Comparison of ENCODE assay signal across 23 mouse cellular contexts in genomic region chr5:111070361-111070760, GRCm38 (mm10).
DNase-seq lines count a peak whose midpoint lies in the region; ATAC-seq lines count a peak whose summit lies in the region.
"Had no signal": no experiment of that assay in that cellular context is flagged by ENCODE, and none has a peak within 500 bp of the region (broad histone marks: within the 10 kb centered on the region; RNA-seq: fewer than 3 reads in every experiment).

No protein-coding gene starts in this region.

- H3K36me3 ChIP-seq in forebrain, embryonic 10.5 days (replicated peaks): no peaks in the 10 kb centered on the region
- H3K36me3 ChIP-seq in forebrain, embryonic 11.5 days (ENCODE audit: control insufficient read depth, insufficient read depth, low read length): no peaks in the 10 kb centered on the region
- no peaks in the 10 kb centered on the region for H3K36me3 ChIP-seq in midbrain, embryonic 11.5 days (ENCODE audit: control insufficient read depth, insufficient read depth, low read length)
- H3K36me3 ChIP-seq in midbrain, embryonic 10.5 days: no peaks in the 10 kb centered on the region
- H3K36me3 ChIP-seq: embryonic facial prominence, embryonic 10.5 days; embryonic facial prominence, embryonic 12.5 days; G1E had no signal

- no peak overlapping the region for H3K4me2 ChIP-seq in forebrain, embryonic 11.5 days (ENCODE audit: low read depth, low read length, severe bottlenecking)
- H3K4me2 ChIP-seq in midbrain, embryonic 11.5 days: no peak overlapping the region
- H3K4me2 ChIP-seq: embryonic facial prominence, embryonic 12.5 days; forebrain, embryonic 13.5 days had no signal

- no peak overlapping the region for H3K9ac ChIP-seq in forebrain, embryonic 11.5 days (ENCODE audit: low read length)
- H3K9ac ChIP-seq in midbrain, embryonic 11.5 days (ENCODE audit: low read length): no peak overlapping the region
- H3K9ac ChIP-seq: embryonic facial prominence, embryonic 12.5 days; forebrain, embryonic 13.5 days; forebrain, postnatal 0 days had no signal

- H3K27me3 ChIP-seq in forebrain, embryonic 10.5 days (ENCODE audit: poor library complexity, severe bottlenecking): no peaks in the 10 kb centered on the region
- no peaks in the 10 kb centered on the region for H3K27me3 ChIP-seq in forebrain, embryonic 11.5 days (ENCODE audit: control insufficient read depth, insufficient read depth, low read length)
- H3K27me3 ChIP-seq in midbrain, embryonic 11.5 days (ENCODE audit: control insufficient read depth, insufficient read depth, low read length): no peaks in the 10 kb centered on the region; the same call in 1 of the 2 replicates
- H3K27me3 ChIP-seq in midbrain, embryonic 10.5 days (ENCODE audit: low read depth, poor library complexity, severe bottlenecking): peaks cover 55% of the 10 kb centered on the region
- H3K27me3 ChIP-seq: CH12.LX; embryonic facial prominence, embryonic 12.5 days; forebrain, embryonic 13.5 days; Patski had no signal

- 0 out of 2 replicates have a peak overlapping the region, but pooled peaks have one; percentile 12 for H3K27ac ChIP-seq in forebrain, embryonic 10.5 days
- H3K27ac ChIP-seq in forebrain, embryonic 11.5 days (ENCODE audit: low read depth, low read length): no peak overlapping the region
- H3K27ac ChIP-seq in midbrain, embryonic 11.5 days (ENCODE audit: low read depth, low read length): no peak overlapping the region
- no peak overlapping the region for H3K27ac ChIP-seq in midbrain, embryonic 10.5 days (replicated peaks)
- H3K27ac ChIP-seq: embryonic facial prominence, embryonic 10.5 days; embryonic facial prominence, embryonic 12.5 days; forebrain, embryonic 13.5 days had no signal

- WGBS in forebrain, embryonic 10.5 days: 63% methylated on average over 6 of the region's 6 CpGs
- WGBS in forebrain, embryonic 11.5 days: 61% methylated on average over 6 of the region's 6 CpGs
- WGBS in midbrain, embryonic 11.5 days: 19% methylated on average over 6 of the region's 6 CpGs
- 41% methylated on average over 6 of the region's 6 CpGs for WGBS in midbrain, embryonic 10.5 days

- peaks cover 45% of the 10 kb centered on the region for H3K4me1 ChIP-seq in forebrain, embryonic 10.5 days
- peaks cover 7% of the 10 kb centered on the region; the same call in 1 of the 2 replicates for H3K4me1 ChIP-seq in forebrain, embryonic 11.5 days (replicated peaks; ENCODE audit: control insufficient read depth, insufficient read depth, low read length)
- H3K4me1 ChIP-seq in midbrain, embryonic 11.5 days (ENCODE audit: control insufficient read depth, insufficient read depth, low read length): peaks cover 12% of the 10 kb centered on the region
- H3K4me1 ChIP-seq in midbrain, embryonic 10.5 days: peaks cover 37% of the 10 kb centered on the region

- no peak for DNase-seq in forebrain, embryonic 10.5 days (ENCODE audit: extremely low spot score, low spot score)
- no peak for DNase-seq in forebrain, embryonic 11.5 days (ENCODE audit: low spot score)
- peak; percentile 69 for DNase-seq in heart, adult 11 months
- no peak for DNase-seq in heart, adult 9 months (ENCODE audit: low spot score in 2 of 2)
- no peak for DNase-seq in midbrain, embryonic 11.5 days (ENCODE audit: low spot score, missing footprints)
- DNase-seq in midbrain, embryonic 10.5 days (ENCODE audit: low spot score): no peak
- DNase-seq: adrenal gland, adult 8-10 months; adrenal gland, postnatal 14 days; adrenal gland, postnatal 36 days; B cell, adult 2 months; cerebellum, adult 11-12 months; cerebellum, adult 2 months; cerebellum, adult 9-10 months; cerebellum, postnatal 10 days; cerebellum, postnatal 25 days; forebrain, postnatal 0 days had no signal

- no peak overlapping the region for H3K4me3 ChIP-seq in forebrain, embryonic 10.5 days
- no peak overlapping the region for H3K4me3 ChIP-seq in forebrain, embryonic 11.5 days (ENCODE audit: low read depth, low read length)
- H3K4me3 ChIP-seq in midbrain, embryonic 11.5 days (ENCODE audit: low read depth, low read length): no peak overlapping the region
- no peak overlapping the region for H3K4me3 ChIP-seq in midbrain, embryonic 10.5 days
- H3K4me3 ChIP-seq: embryonic facial prominence, embryonic 10.5 days; embryonic facial prominence, embryonic 12.5 days; forebrain, embryonic 13.5 days had no signal

- peaks cover 9% of the 10 kb centered on the region; the same call in 1 of the 2 replicates for H3K9me3 ChIP-seq in forebrain, embryonic 10.5 days
- H3K9me3 ChIP-seq in forebrain, embryonic 11.5 days (ENCODE audit: control insufficient read depth, low read length): no peaks in the 10 kb centered on the region
- no peaks in the 10 kb centered on the region; the same call in 1 of the 2 replicates for H3K9me3 ChIP-seq in midbrain, embryonic 11.5 days (ENCODE audit: control insufficient read depth, low read length)
- peaks cover 7% of the 10 kb centered on the region; the same call in 1 of the 2 replicates for H3K9me3 ChIP-seq in midbrain, embryonic 10.5 days (replicated peaks)
- H3K9me3 ChIP-seq: forebrain, embryonic 13.5 days; G1E had no signal

- no peak for ATAC-seq in forebrain, embryonic 11.5 days (replicated peaks; ENCODE audit: low FRiP score)
- peak; percentile 33; the same call in 1 of the 2 replicates for ATAC-seq in midbrain, embryonic 11.5 days (ENCODE audit: low FRiP score)
- ATAC-seq: activated CD4-positive, CD25-positive, alpha-beta regulatory T cell, adult 4 months; forebrain, embryonic 13.5 days; Patski had no signal
